Mouse (Mus musculus) T-helper 2 cell (primary cell): ENCODE data around the gene Macrod2.

ENCODE experiments used
- in situ Hi-C: fragments of 300-600 bp; cut with MboI, MseI; formaldehyde crosslinking; loops from one replicate; pipeline ENCODE4 v1.15.1; 2025; ENCODE audit warnings: high pct_unique_total_duplicates

The Macrod2 gene

GRCm38 (mm10) chr2:141200481-141200880 is 805.4 kb downstream of the Macrod2 start:
- in situ Hi-C loops = no loop called here

- in situ Hi-C loops = no loop called here
Measured at GRCm38 (mm10) chr2:141201303-141202014, 806.4 kb downstream of the Macrod2 start.

GRCm38 (mm10) chr2:141202015-141202364 is 806.9 kb downstream of the Macrod2 start:
- in situ Hi-C loops = no loop called here

- in situ Hi-C loops = no loop called here
Measured at GRCm38 (mm10) chr2:141211346-141211745, 816.2 kb downstream of the Macrod2 start.

GRCm38 (mm10) chr2:141212291-141212690 is 817.2 kb downstream of the Macrod2 start:
- in situ Hi-C loops = no loop called here

GRCm38 (mm10) chr2:141217490-141217889 is 822.4 kb downstream of the Macrod2 start:
- in situ Hi-C loops = no loop called here

GRCm38 (mm10) chr2:141217925-141218324 is 822.8 kb downstream of the Macrod2 start:
- in situ Hi-C loops = no loop called here

GRCm38 (mm10) chr2:141228809-141229208 is 833.7 kb downstream of the Macrod2 start:
- in situ Hi-C loops = no loop called here

GRCm38 (mm10) chr2:141229820-141230219 is 834.7 kb downstream of the Macrod2 start:
- in situ Hi-C loops = no loop called here

GRCm38 (mm10) chr2:141231011-141231668 is 836.0 kb downstream of the Macrod2 start:
- in situ Hi-C loops = no loop called here

GRCm38 (mm10) chr2:141234306-141234705 is 839.2 kb downstream of the Macrod2 start:
- in situ Hi-C loops = no loop called here

GRCm38 (mm10) chr2:141234724-141235453 is 839.8 kb downstream of the Macrod2 start:
- in situ Hi-C loops = no loop called here

- in situ Hi-C loops = no loop called here
Measured at GRCm38 (mm10) chr2:141247680-141248079, 852.6 kb downstream of the Macrod2 start.

- in situ Hi-C loops = no loop called here
Measured at GRCm38 (mm10) chr2:141264582-141264981, 869.5 kb downstream of the Macrod2 start.

- in situ Hi-C loops = no loop called here
Measured at GRCm38 (mm10) chr2:141266591-141266990, 871.5 kb downstream of the Macrod2 start.

GRCm38 (mm10) chr2:141271541-141271940 is 876.4 kb downstream of the Macrod2 start:
- in situ Hi-C loops = no loop called here

- in situ Hi-C loops = no loop called here
Measured at GRCm38 (mm10) chr2:141272966-141273365, 877.9 kb downstream of the Macrod2 start.

- in situ Hi-C loops = no loop called here
Measured at GRCm38 (mm10) chr2:141274262-141274661, 879.2 kb downstream of the Macrod2 start.

- in situ Hi-C loops = no loop called here
Measured at GRCm38 (mm10) chr2:141279130-141279698, 884.1 kb downstream of the Macrod2 start.

- in situ Hi-C loops = no loop called here
Measured at GRCm38 (mm10) chr2:141280817-141281216, 885.7 kb downstream of the Macrod2 start.

- in situ Hi-C loops = no loop called here
Measured at GRCm38 (mm10) chr2:141286110-141286747, 891.1 kb downstream of the Macrod2 start.

GRCm38 (mm10) chr2:141288494-141288893 is 893.4 kb downstream of the Macrod2 start:
- in situ Hi-C loops = no loop called here
